7 mouse cellular contexts compared by ENCODE assay signal in genomic region chr11:60539540-60539939, GRCm38 (mm10). TPM values are rescaled to one million over a fixed set of nuclear protein-coding genes. Genes with fewer than 3 reads are reported as not detected.
DNase-seq lines count a peak whose midpoint lies in the region; ATAC-seq and TF ChIP-seq lines count a peak whose summit lies in the region.

No protein-coding gene starts in this region.

- H3K36me3 ChIP-seq in neural tube, embryonic 11.5 days (ENCODE audit: control insufficient read depth, insufficient read depth, low read length), result no peaks in the 10 kb centered on the region
- H3K36me3 ChIP-seq in forebrain, embryonic 12.5 days (replicated peaks), result peaks cover 23% of the 10 kb centered on the region
- peaks cover 11% of the 10 kb centered on the region; the same call in 1 of the 2 replicates for H3K36me3 ChIP-seq in limb, embryonic 15.5 days
- peaks cover 6% of the 10 kb centered on the region; the same call in 1 of the 2 replicates for H3K36me3 ChIP-seq in stomach, postnatal 0 days (ENCODE audit: control insufficient read depth, insufficient read depth, low read length)

- H3K9me3 ChIP-seq in neural tube, embryonic 11.5 days (ENCODE audit: control insufficient read depth, low read length), result no peaks in the 10 kb centered on the region
- no peaks in the 10 kb centered on the region for H3K9me3 ChIP-seq in forebrain, embryonic 12.5 days
- no peaks in the 10 kb centered on the region for H3K9me3 ChIP-seq in limb, embryonic 15.5 days
- H3K9me3 ChIP-seq in stomach, postnatal 0 days (ENCODE audit: control insufficient read depth, low read length), result no peaks in the 10 kb centered on the region

- peak overlapping the region; percentile 96 for H3K4me3 ChIP-seq in neural tube, embryonic 11.5 days (ENCODE audit: low read depth, low read length)
- peak overlapping the region; percentile 87 for H3K4me3 ChIP-seq in forebrain, embryonic 12.5 days (replicated peaks)
- peak overlapping the region; percentile 76 for H3K4me3 ChIP-seq in limb, embryonic 15.5 days
- H3K4me3 ChIP-seq in stomach, postnatal 0 days (ENCODE audit: low read depth, low read length), result peak overlapping the region; percentile 95

- H3K27ac ChIP-seq in neural tube, embryonic 11.5 days (ENCODE audit: low read depth, low read length), result no peak overlapping the region
- H3K27ac ChIP-seq in forebrain, embryonic 12.5 days, result no peak overlapping the region
- no peak overlapping the region for H3K27ac ChIP-seq in limb, embryonic 15.5 days
- H3K27ac ChIP-seq in stomach, postnatal 0 days (replicated peaks), result no peak overlapping the region; the same call in 1 of the 2 replicates

- H3K9ac ChIP-seq in neural tube, embryonic 11.5 days (ENCODE audit: low read length), result no peak overlapping the region
- H3K9ac ChIP-seq in forebrain, embryonic 12.5 days, result peak overlapping the region; percentile 86
- peak overlapping the region; percentile 67; the same call in 1 of the 2 replicates for H3K9ac ChIP-seq in limb, embryonic 15.5 days
- peak overlapping the region; percentile 96 for H3K9ac ChIP-seq in stomach, postnatal 0 days (ENCODE audit: low read length)

- peak overlapping the region; percentile 76 for H3K4me2 ChIP-seq in neural tube, embryonic 11.5 days (ENCODE audit: low read depth)
- peak overlapping the region; percentile 92 for H3K4me2 ChIP-seq in forebrain, embryonic 12.5 days
- H3K4me2 ChIP-seq in limb, embryonic 15.5 days, result peak overlapping the region; percentile 89
- peak overlapping the region; percentile 93 for H3K4me2 ChIP-seq in stomach, postnatal 0 days (replicated peaks; ENCODE audit: low read depth)

- ATAC-seq in neural tube, embryonic 11.5 days (ENCODE audit: insufficient read depth, low FRiP score, low TSS enrichment), result no peak
- no peak for ATAC-seq in forebrain, embryonic 12.5 days (ENCODE audit: low FRiP score)
- no peak for ATAC-seq in limb, embryonic 15.5 days (ENCODE audit: insufficient number of reproducible peaks, low FRiP score, low TSS enrichment, low read depth)
- no peak for ATAC-seq in stomach, postnatal 0 days (ENCODE audit: low FRiP score, low TSS enrichment)

- peaks cover 17% of the 10 kb centered on the region for H3K4me1 ChIP-seq in neural tube, embryonic 11.5 days (ENCODE audit: control insufficient read depth, insufficient read depth, low read length)
- peaks cover 58% of the 10 kb centered on the region for H3K4me1 ChIP-seq in forebrain, embryonic 12.5 days
- H3K4me1 ChIP-seq in limb, embryonic 15.5 days, result peaks cover 41% of the 10 kb centered on the region
- H3K4me1 ChIP-seq in stomach, postnatal 0 days (replicated peaks; ENCODE audit: control insufficient read depth, insufficient read depth), result peaks cover 8% of the 10 kb centered on the region

- 3% methylated on average over 2 of the region's 2 CpGs for WGBS in neural tube, embryonic 11.5 days
- 12% methylated on average over 2 of the region's 2 CpGs for WGBS in forebrain, embryonic 12.5 days
- whole genome bisulfite sequencing in limb, embryonic 15.5 days, result 9% methylated on average over 2 of the region's 2 CpGs
- whole genome bisulfite sequencing in stomach, postnatal 0 days, result 6% methylated on average over 2 of the region's 2 CpGs

- no peaks in the 10 kb centered on the region for H3K27me3 ChIP-seq in neural tube, embryonic 11.5 days (ENCODE audit: control insufficient read depth, insufficient read depth, low read length)
- no peaks in the 10 kb centered on the region for H3K27me3 ChIP-seq in forebrain, embryonic 12.5 days
- H3K27me3 ChIP-seq in limb, embryonic 15.5 days, result no peaks in the 10 kb centered on the region
- no peaks in the 10 kb centered on the region for H3K27me3 ChIP-seq in stomach, postnatal 0 days (ENCODE audit: control insufficient read depth, insufficient read depth, low read length)

- no peak for TF ChIP-seq EP300 in stomach, postnatal 0 days (optimal IDR thresholded peaks at IDR 0.05)

- TF ChIP-seq CTCF in stomach, postnatal 0 days (IDR thresholded peaks at IDR 0.05; ENCODE audit: low read depth), result no peak

- no peak for DNase-seq in neural tube, embryonic 11.5 days (ENCODE audit: low spot score)
- DNase-seq in neural tube, embryonic 10.5 days (ENCODE audit: extremely low spot score, low spot score), result no peak
- no peak for DNase-seq in stomach, postnatal 0 days (ENCODE audit: low spot score)
- no peak for DNase-seq in retina, embryonic 14.5 days (ENCODE audit: low spot score)
- no peak for DNase-seq in spleen, postnatal 36 days (ENCODE audit: low spot score in 2 of 2)

RNA-seq across cellular contexts. Expression of gene Alkbh5, which starts 3.4 kb away (rescaled TPM):
- 29.7 and 31.5 TPM in 2 replicates for polyA plus RNA-seq in neural tube, embryonic 11.5 days (2014; fragmentation: Nextera tagmentation; extraction: Ambion mirVana)
- polyA plus RNA-seq in forebrain, embryonic 12.5 days (2016; fragmentation: Nextera tagmentation; extraction: Ambion mirVana), result 28.3 and 34.6 TPM in 2 replicates
- polyA plus RNA-seq in limb, embryonic 15.5 days (2015; fragmentation: Nextera tagmentation; extraction: Ambion mirVana), result 33.1 and 37.7 TPM in 2 replicates
- polyA plus RNA-seq in stomach, postnatal 0 days (2015; fragmentation: Nextera tagmentation; extraction: Ambion mirVana), result 25.7 and 26.3 TPM in 2 replicates
